Mouse (Mus musculus) midbrain, embryonic 14.5 days (tissue): ENCODE measurements around the gene Gm20388. TPM values are rescaled to one million over a fixed set of nuclear protein-coding genes. Genes with fewer than 3 reads are reported as not detected.

Source experiments
- ATAC-seq: fragments of 200-750 bp; cut with Nextera tagmentation; 2 replicates; pipeline ENCODE4 v1.8.0; 2017; ENCODE audit warnings: moderate number of reproducible peaks, moderate library complexity; ENCODE audit not compliant: low FRiP score, low TSS enrichment
- DNase-seq: peaks from one replicate; pipeline ENCODE4 v3.0.0-alpha.2; 2015
- H3K27ac ChIP-seq: fragments of 300-500 bp; sonication (generic); replicated peaks from 2 replicates; pipeline ENCODE4 v1.5.1; 2014; ENCODE audit warnings: mild to moderate bottlenecking, low read depth, low read length, moderate library complexity
- H3K27me3 ChIP-seq: fragments of 300-500 bp; sonication (generic); 2 replicates; pipeline ENCODE4 v1.6.1; 2014; ENCODE audit warnings: low read length, control low read depth, mixed read lengths; ENCODE audit not compliant: control insufficient read depth, insufficient read depth
- H3K36me3 ChIP-seq: fragments of 300-500 bp; sonication (generic); 2 replicates; pipeline ENCODE4 v1.6.1; 2014; ENCODE audit warnings: low read length, control low read depth; ENCODE audit not compliant: control insufficient read depth, insufficient read depth
- H3K4me1 ChIP-seq: fragments of 300-500 bp; sonication (generic); 2 replicates; pipeline ENCODE4 v1.6.1; 2014; ENCODE audit warnings: mild to moderate bottlenecking, antibody characterized with exemption, low read length, control low read depth; ENCODE audit not compliant: control insufficient read depth, insufficient read depth
- H3K4me2 ChIP-seq: fragments of 300-500 bp; sonication (generic); 2 replicates; pipeline ENCODE4 v1.6.1; 2014; ENCODE audit warnings: mild to moderate bottlenecking, low read length, moderate library complexity
- H3K4me3 ChIP-seq: fragments of 300-500 bp; sonication (generic); replicated peaks from 2 replicates; pipeline ENCODE4 v1.5.1; 2014; ENCODE audit warnings: low read depth, low read length
- H3K9ac ChIP-seq: fragments of 300-500 bp; sonication (generic); replicated peaks from 2 replicates; pipeline ENCODE4 v1.6.1; 2014; ENCODE audit warnings: mild to moderate bottlenecking, low read length, moderate library complexity
- H3K9me3 ChIP-seq: fragments of 300-500 bp; sonication (generic); 2 replicates; pipeline ENCODE4 v1.6.1; 2016; ENCODE audit warnings: low read length, control low read depth, mixed read lengths; ENCODE audit not compliant: control insufficient read depth
- WGBS: fragments of 180-500 bp; shearing (Covaris S2); extraction: QIAGEN DNeasy Blood & Tissue Kit; methylation state at CpG from one replicate; pipeline ENCODE4 v1.1.7; 2014; 5-methylcytosine and 5-hydroxymethylcytosine counted together
- polyA plus RNA-seq: library from polyadenylated mRNA; unstranded; fragments of >200 nt; fragmentation: Nextera tagmentation; extraction: Ambion mirVana; gene quantifications from 2 replicates; pipeline ENCODE4 v1.2.1, GENCODE M21; 2014

Gene Gm20388
- polyA plus RNA-seq, 1 experiment from 2014 or later: 4.1 TPM

DNA sequence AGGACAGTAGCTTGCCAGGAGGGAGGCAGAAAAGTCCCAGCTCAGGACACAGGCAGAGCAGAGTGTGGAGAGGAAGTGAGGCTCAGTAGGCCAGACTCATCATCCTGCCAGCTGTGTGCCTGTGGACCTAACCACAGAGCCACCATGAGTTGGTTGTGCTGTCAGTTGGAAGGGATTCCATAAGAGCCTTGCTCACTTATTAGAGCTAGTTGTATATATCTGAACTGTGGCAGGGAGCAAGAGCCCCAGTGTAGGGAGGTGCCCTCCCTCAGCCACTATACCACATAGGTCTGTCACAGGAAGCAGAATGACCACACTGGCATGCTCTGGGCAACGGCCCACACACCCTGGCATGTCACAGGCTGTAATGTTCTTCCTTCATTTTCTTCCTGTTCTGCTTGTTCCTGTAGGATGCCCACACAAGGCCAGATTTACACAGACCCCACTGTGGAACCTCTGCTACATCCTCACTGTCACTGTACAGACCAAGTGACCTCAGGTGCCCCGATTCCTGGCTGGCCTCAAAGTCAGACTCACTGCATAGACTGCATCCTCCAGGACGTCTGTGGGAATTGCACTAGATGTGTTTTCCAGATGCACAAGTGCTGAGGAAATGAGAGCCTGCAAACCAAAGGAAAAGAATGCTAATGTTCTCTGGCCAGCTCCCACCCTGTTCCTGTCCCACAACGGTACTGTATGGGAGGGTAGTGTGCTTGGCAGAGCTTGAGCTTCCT lies 4155.9 kb downstream of the Gm20388 start:
- H3K36me3 ChIP-seq: no peaks in the 10 kb centered on the region
- ATAC-seq (no peak), DNase-seq (no peak)
- no peaks in the 10 kb centered on the region for H3K27me3 ChIP-seq
- no peaks in the 10 kb centered on the region for H3K9me3 ChIP-seq
- WGBS: 76% methylated on average over 4 of the region's 4 CpGs
- H3K4me2 ChIP-seq: no peak overlapping the region
- no peak overlapping the region for H3K4me3 ChIP-seq
- H3K4me1 ChIP-seq: peaks cover 18% of the 10 kb centered on the region
- no peak overlapping the region for H3K9ac ChIP-seq
- no peak overlapping the region for H3K27ac ChIP-seq

DNA sequence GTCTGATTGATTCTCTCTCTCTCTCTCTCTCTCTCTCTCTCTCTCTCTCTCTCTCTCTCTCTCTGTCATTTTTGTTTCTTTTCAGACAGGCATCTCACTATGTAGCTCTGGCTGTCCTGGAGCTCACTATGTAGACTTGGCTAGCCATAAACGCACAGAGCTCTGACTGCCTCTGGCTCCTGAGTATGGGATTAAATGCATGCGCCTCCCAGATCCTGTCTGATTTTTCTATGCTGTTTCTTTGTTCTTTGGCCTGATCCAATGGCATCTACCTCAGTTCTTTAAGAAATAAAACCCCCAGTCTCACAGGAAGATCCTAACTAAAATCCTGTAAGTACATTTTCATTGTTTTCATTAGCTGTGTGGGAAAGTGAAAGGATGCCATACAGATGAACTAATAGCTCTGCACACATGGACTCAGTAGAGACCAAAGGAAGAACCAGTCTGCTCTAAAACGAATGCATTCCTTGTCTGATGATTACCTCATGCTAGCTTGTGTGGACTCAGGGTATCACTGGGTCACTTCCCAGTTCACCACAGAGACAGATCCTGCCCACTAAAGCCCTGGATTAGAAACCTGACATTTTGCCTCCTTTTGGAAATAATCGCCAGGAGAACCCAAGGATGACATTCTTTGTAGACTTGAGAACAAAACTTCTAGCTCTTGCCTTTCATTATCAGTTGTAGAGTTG lies 4156.6 kb downstream of the Gm20388 start:
- DNase-seq (no peak), ATAC-seq (no peak)
- no peak overlapping the region for H3K4me2 ChIP-seq
- H3K27ac ChIP-seq: no peak overlapping the region
- H3K27me3 ChIP-seq: no peaks in the 10 kb centered on the region
- H3K4me3 ChIP-seq: no peak overlapping the region
- H3K4me1 ChIP-seq: peaks cover 18% of the 10 kb centered on the region
- no peak overlapping the region for H3K9ac ChIP-seq
- H3K9me3 ChIP-seq: no peaks in the 10 kb centered on the region
- no peaks in the 10 kb centered on the region for H3K36me3 ChIP-seq
- 84% methylated on average over 4 of the region's 4 CpGs for WGBS

DNA sequence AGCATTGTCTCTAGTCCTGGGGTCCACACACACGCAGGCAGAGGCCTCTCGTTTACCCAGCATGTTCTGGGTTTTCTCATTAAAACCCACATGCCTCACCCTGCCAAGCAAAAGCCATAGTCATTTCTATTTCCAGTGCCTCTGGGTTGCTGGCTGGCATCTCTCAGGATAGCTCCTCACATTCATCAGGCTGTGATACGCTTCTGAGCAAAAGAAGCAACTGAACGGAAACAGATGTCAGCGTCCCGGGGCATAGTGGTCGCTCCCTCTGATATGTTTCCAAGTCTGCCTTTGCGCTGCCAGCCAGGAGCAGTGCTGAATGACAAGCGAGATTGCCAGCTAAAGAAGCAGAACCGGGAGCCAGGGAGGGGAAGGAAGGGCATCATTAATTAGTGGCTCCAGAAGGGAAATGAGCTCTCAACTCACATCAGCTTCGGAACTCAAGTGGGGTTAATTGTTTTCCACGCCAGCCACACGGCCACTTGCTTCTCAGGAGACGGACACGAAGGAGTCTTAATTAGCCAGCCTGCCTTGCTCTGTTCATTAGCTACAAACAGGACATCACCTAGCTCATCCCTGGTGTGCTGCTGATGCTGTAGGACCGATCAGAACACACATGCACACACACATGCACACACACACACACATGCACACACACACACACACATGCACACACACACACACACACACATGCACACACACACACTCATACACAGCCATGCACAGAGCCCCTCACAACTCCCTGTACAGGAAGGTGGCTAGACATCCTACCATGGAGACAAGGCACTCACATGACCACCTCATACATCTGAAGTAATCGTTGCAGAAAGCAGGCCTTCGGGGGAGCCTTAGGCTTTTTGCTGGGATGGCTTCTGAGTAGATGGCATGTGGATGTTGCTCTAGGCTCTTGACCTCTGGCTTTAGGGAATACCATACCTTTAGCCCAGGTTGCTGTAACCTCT lies 4160.0 kb downstream of the Gm20388 start:
- H3K9ac ChIP-seq: peak overlapping the region; percentile 2; the same call in 1 of the 2 replicates
- no peak overlapping the region; the same call in 1 of the 2 replicates for H3K4me2 ChIP-seq
- peaks cover 18% of the 10 kb centered on the region for H3K4me1 ChIP-seq
- no peak overlapping the region for H3K4me3 ChIP-seq
- ATAC-seq (no peak; the same call in 1 of the 2 replicates), DNase-seq (peak; percentile 80)
- peak overlapping the region; percentile 72 for H3K27ac ChIP-seq
- 39% methylated on average over 18 of the region's 18 CpGs for WGBS
- H3K36me3 ChIP-seq: no peaks in the 10 kb centered on the region
- no peaks in the 10 kb centered on the region for H3K9me3 ChIP-seq
- H3K27me3 ChIP-seq: no peaks in the 10 kb centered on the region

DNA sequence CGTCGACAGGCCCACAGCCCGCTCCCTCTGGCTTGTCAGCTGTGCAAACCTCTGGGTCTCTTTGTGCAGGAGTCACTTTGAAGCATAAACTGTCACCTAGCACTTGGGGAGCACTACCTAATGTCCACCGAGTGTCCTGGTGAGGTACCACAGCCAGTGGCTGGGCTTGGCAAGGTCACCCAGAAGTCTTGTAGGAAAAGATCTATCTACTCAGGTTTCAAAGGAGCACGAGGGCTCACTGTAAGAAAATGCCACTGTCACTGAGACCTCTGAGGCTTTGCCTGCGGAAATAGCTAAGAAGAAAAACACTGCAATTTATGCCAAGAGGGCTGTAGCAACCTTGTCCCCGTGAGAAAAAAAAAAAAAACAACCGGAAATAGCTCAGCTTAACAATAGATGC lies 4165.3 kb downstream of the Gm20388 start:
- H3K27me3 ChIP-seq: no peaks in the 10 kb centered on the region
- no peak overlapping the region for H3K4me3 ChIP-seq
- no peak for DNase-seq
- no peak overlapping the region for H3K4me2 ChIP-seq
- 77% methylated on average over 8 of the region's 8 CpGs for WGBS
- H3K9ac ChIP-seq: no peak overlapping the region
- no peaks in the 10 kb centered on the region for H3K9me3 ChIP-seq
- H3K27ac ChIP-seq: peak overlapping the region; percentile 26; the same call in 1 of the 2 replicates
- H3K36me3 ChIP-seq: no peaks in the 10 kb centered on the region
- no peak for ATAC-seq
- H3K4me1 ChIP-seq: peaks cover 11% of the 10 kb centered on the region

DNA sequence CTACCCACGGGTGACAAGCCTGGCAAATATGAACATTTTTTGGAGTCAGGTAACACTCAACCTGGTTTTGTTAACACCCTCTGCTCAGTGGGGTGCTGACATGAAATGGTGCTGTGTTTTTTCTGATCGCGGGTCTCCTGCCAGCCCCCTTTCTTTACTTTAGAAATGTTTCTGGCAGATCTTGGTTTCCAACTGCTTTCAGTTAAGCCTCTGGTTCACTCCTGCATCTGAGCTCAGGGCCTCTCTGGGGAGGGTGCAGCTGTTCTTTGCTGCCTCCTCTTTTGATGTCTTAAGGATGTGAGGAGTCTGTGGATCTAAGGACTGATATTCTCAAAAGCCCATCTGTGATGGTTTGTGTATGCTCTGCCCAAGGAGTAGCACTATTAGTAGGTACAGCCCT lies 4165.8 kb downstream of the Gm20388 start:
- Histone ChIP-seq H3K4me2 (no peak overlapping the region), H3K4me3 (no peak overlapping the region), H3K9me3 (no peaks in the 10 kb centered on the region), H3K27me3 (no peaks in the 10 kb centered on the region), H3K27ac (peak overlapping the region; percentile 26; the same call in 1 of the 2 replicates), H3K9ac (no peak overlapping the region; the same call in 1 of the 2 replicates), H3K4me1 (peaks cover 7% of the 10 kb centered on the region; the same call in 1 of the 2 replicates), H3K36me3 (no peaks in the 10 kb centered on the region)
- DNase-seq: peak; percentile 54
- WGBS: 49% methylated on average over 3 of the region's 3 CpGs
- no peak for ATAC-seq

DNA sequence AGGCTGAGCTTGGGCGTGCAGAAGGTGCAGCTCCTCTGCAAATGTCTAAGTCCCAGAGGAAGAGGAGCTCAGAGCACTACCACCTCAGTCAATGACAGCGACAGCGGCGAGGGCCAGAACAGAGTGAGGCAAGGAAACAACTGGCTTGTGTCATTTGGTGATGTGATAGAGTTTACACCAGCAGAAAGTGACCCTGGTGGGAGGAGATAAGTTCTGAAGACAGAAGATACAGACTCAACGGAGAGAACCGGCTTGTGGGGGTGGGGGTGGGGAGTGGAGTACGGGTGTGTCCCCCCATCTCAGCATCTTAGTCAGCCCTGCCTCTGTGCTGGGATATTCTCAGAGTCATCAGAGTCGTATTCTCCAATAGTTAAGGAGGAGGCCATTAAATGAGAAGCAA lies 4166.7 kb downstream of the Gm20388 start:
- ATAC-seq (no peak), DNase-seq (no peak)
- Histone ChIP-seq H3K4me3 (no peak overlapping the region), H3K4me2 (no peak overlapping the region), H3K36me3 (no peaks in the 10 kb centered on the region), H3K27me3 (no peaks in the 10 kb centered on the region), H3K9ac (no peak overlapping the region), H3K4me1 (peaks cover 7% of the 10 kb centered on the region; the same call in 1 of the 2 replicates), H3K27ac (no peak overlapping the region), H3K9me3 (no peaks in the 10 kb centered on the region)
- 90% methylated on average over 8 of the region's 8 CpGs for WGBS

DNA sequence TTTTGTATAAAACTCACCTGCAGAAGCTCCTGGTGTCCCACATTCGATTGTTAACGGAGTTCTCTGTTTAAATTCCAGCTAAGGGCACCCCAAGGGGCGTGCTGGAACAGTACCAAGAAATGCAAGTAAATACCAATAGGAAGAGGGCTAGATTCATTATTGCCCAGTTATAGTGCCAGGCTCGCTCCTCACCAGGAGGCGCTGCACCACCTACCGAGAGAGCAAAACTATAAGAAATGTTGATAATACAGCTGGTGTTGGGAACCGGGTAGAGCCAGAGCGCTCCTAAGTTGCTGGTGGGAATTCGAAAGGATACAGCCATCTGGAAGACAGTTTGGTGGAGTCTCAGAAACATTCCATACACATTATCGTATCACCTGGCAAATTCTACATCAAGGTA lies 4167.4 kb downstream of the Gm20388 start:
- Histone ChIP-seq H3K36me3 (no peaks in the 10 kb centered on the region), H3K9ac (no peak overlapping the region), H3K27ac (no peak overlapping the region), H3K27me3 (no peaks in the 10 kb centered on the region), H3K4me1 (peaks cover 7% of the 10 kb centered on the region; the same call in 1 of the 2 replicates), H3K9me3 (no peaks in the 10 kb centered on the region), H3K4me2 (no peak overlapping the region), H3K4me3 (no peak overlapping the region)
- 84% methylated on average over 10 of the region's 10 CpGs for WGBS
- ATAC-seq (no peak), DNase-seq (no peak)

DNA sequence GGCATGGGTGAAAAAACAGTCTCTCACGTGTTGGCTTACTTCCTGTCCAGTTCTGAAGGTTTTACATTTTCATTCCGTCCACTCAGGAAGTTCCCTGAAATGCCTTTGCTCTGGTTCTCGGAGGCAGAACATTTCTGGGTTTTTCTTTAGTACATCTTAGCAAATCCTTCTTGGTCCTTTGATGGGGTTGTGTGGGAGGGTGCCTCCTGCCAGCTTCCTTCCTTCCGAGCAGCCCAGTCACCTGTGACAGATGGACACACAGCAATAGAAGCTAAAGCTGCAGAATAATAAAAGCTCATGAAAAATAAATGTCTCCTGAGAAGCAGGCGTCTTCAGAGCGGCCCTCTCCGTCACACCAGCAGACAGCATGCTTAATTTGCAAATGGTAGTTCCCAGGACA lies 4168.3 kb downstream of the Gm20388 start:
- Histone ChIP-seq H3K9ac (no peak overlapping the region), H3K4me1 (peaks cover 7% of the 10 kb centered on the region; the same call in 1 of the 2 replicates), H3K4me2 (no peak overlapping the region), H3K27me3 (no peaks in the 10 kb centered on the region), H3K36me3 (no peaks in the 10 kb centered on the region), H3K9me3 (no peaks in the 10 kb centered on the region), H3K4me3 (no peak overlapping the region), H3K27ac (no peak overlapping the region)
- WGBS: 37% methylated on average over 7 of the region's 7 CpGs
- DNase-seq (no peak), ATAC-seq (no peak)
